Mouse (Mus musculus) hindbrain, embryonic 12.5 days (tissue): ENCODE measurements around the gene Osbpl10. TPM values are rescaled to one million over a fixed set of nuclear protein-coding genes. Genes with fewer than 3 reads are reported as not detected.
"Not testable (repeated sequence)": the region's sequence is repeated elsewhere in the genome, so short reads cannot be mapped to it uniquely, and the experiment has no call there.

Experiments used
- ATAC-seq: fragments of 200-750 bp; cut with Nextera tagmentation; 2 replicates; pipeline ENCODE4 v1.8.0; 2017; ENCODE audit warnings: moderate TSS enrichment; ENCODE audit not compliant: low FRiP score
- H3K27ac ChIP-seq: fragments of 300-500 bp; sonication (generic); 2 replicates; pipeline ENCODE4 v1.5.1; 2016; ENCODE audit warnings: mild to moderate bottlenecking
- H3K27me3 ChIP-seq: fragments of 300-500 bp; sonication (generic); 2 replicates; pipeline ENCODE4 v1.6.1; 2016; ENCODE audit warnings: mild to moderate bottlenecking
- H3K36me3 ChIP-seq: fragments of 300-500 bp; sonication (generic); 2 replicates; pipeline ENCODE4 v1.6.1; 2016; ENCODE audit warnings: mild to moderate bottlenecking
- H3K4me1 ChIP-seq: fragments of 300-500 bp; sonication (generic); 2 replicates; pipeline ENCODE4 v1.6.1; 2016
- H3K4me2 ChIP-seq: fragments of 300-500 bp; sonication (generic); replicated peaks from 2 replicates; pipeline ENCODE4 v1.6.1; 2016; ENCODE audit warnings: mild to moderate bottlenecking
- H3K4me3 ChIP-seq: fragments of 300-500 bp; sonication (generic); 2 replicates; pipeline ENCODE4 v1.5.1; 2016; ENCODE audit warnings: mild to moderate bottlenecking
- H3K9ac ChIP-seq: fragments of 300-500 bp; sonication (generic); 2 replicates; pipeline ENCODE4 v1.6.1; 2016; ENCODE audit warnings: mild to moderate bottlenecking, moderate library complexity
- H3K9me3 ChIP-seq: fragments of 300-500 bp; sonication (generic); replicated peaks from 2 replicates; pipeline ENCODE4 v1.6.1; 2016; ENCODE audit warnings: mild to moderate bottlenecking
- WGBS: fragments of 180-500 bp; shearing (Covaris S2); methylation state at CpG from one replicate; pipeline ENCODE4 v1.1.7; 2016; 5-methylcytosine and 5-hydroxymethylcytosine counted together
- polyA plus RNA-seq: library from polyadenylated mRNA; unstranded; fragments of >200 nt; fragmentation: Nextera tagmentation; extraction: Ambion mirVana; gene quantifications from 2 replicates; pipeline ENCODE4 v1.2.1, GENCODE M21; 2016

Osbpl10 gene
- polyA plus RNA-seq, 1 experiment from 2014 or later: 3.3 TPM

- WGBS: 93% methylated on average over 11 of the region's 11 CpGs
- Histone ChIP-seq H3K9ac (no peak overlapping the region), H3K4me2 (no peak overlapping the region), H3K27ac (no peak overlapping the region), H3K4me1 (no peaks in the 10 kb centered on the region), H3K36me3 (no peaks in the 10 kb centered on the region), H3K9me3 (no peaks in the 10 kb centered on the region), H3K27me3 (no peaks in the 10 kb centered on the region), H3K4me3 (no peak overlapping the region)
- no peak for ATAC-seq
Measured at GRCm38 (mm10) chr9:114955340-114955739, 23.0 kb upstream of the Osbpl10 start.

- no peaks in the 10 kb centered on the region for H3K4me1 ChIP-seq
- no peak overlapping the region for H3K9ac ChIP-seq
- WGBS: 43% methylated on average over 5 of the region's 5 CpGs
- ATAC-seq: 0 out of 2 replicates have a peak, but pooled peaks have one; percentile 54
- no peak overlapping the region for H3K4me2 ChIP-seq
- H3K4me3 ChIP-seq: no peak overlapping the region
- no peaks in the 10 kb centered on the region for H3K9me3 ChIP-seq
- no peaks in the 10 kb centered on the region for H3K27me3 ChIP-seq
- H3K36me3 ChIP-seq: no peaks in the 10 kb centered on the region
- H3K27ac ChIP-seq: no peak overlapping the region
Measured at GRCm38 (mm10) chr9:114956945-114957344, 21.4 kb upstream of the Osbpl10 start.

GRCm38 (mm10) chr9:114960043-114960789, 18.2 kb upstream of the Osbpl10 start:
- no peak overlapping the region for H3K4me2 ChIP-seq
- no peaks in the 10 kb centered on the region for H3K4me1 ChIP-seq
- no peak overlapping the region for H3K4me3 ChIP-seq
- no peaks in the 10 kb centered on the region for H3K27me3 ChIP-seq
- no peak overlapping the region for H3K9ac ChIP-seq
- H3K9me3 ChIP-seq: no peaks in the 10 kb centered on the region; the same call in 1 of the 2 replicates
- H3K27ac ChIP-seq: no peak overlapping the region
- H3K36me3 ChIP-seq: no peaks in the 10 kb centered on the region
- no peak for ATAC-seq
- WGBS: 81% methylated on average over 4 of the region's 4 CpGs

- H3K9ac ChIP-seq: no peak overlapping the region
- H3K4me2 ChIP-seq: no peak overlapping the region
- H3K4me1 ChIP-seq: no peaks in the 10 kb centered on the region
- no peaks in the 10 kb centered on the region for H3K36me3 ChIP-seq
- ATAC-seq: no peak
- 87% methylated on average over 6 of the region's 6 CpGs for WGBS
- no peaks in the 10 kb centered on the region; the same call in 1 of the 2 replicates for H3K9me3 ChIP-seq
- no peak overlapping the region for H3K27ac ChIP-seq
- H3K27me3 ChIP-seq: no peaks in the 10 kb centered on the region
- H3K4me3 ChIP-seq: no peak overlapping the region
Measured at GRCm38 (mm10) chr9:114960844-114961243, 17.5 kb upstream of the Osbpl10 start.

GRCm38 (mm10) chr9:114964093-114964492, 14.3 kb upstream of the Osbpl10 start:
- 63% methylated on average over 3 of the region's 3 CpGs for WGBS
- no peak overlapping the region for H3K4me2 ChIP-seq
- H3K36me3 ChIP-seq: no peaks in the 10 kb centered on the region
- no peak overlapping the region for H3K27ac ChIP-seq
- H3K4me3 ChIP-seq: no peak overlapping the region
- ATAC-seq: no peak
- H3K9ac ChIP-seq: no peak overlapping the region
- no peaks in the 10 kb centered on the region for H3K27me3 ChIP-seq
- no peaks in the 10 kb centered on the region; the same call in 1 of the 2 replicates for H3K9me3 ChIP-seq
- no peaks in the 10 kb centered on the region for H3K4me1 ChIP-seq

GRCm38 (mm10) chr9:114966286-114966685, 12.1 kb upstream of the Osbpl10 start:
- not testable (repeated sequence) for H3K36me3 ChIP-seq, H3K27ac ChIP-seq, H3K27me3 ChIP-seq, H3K9me3 ChIP-seq, H3K9ac ChIP-seq, ATAC-seq, H3K4me3 ChIP-seq, H3K4me2 ChIP-seq, H3K4me1 ChIP-seq
- 85% methylated on average over 7 of the region's 7 CpGs for WGBS

- peak overlapping the region; percentile 89 for H3K9ac ChIP-seq
- peaks cover 31% of the 10 kb centered on the region for H3K27me3 ChIP-seq
- H3K9me3 ChIP-seq: no peaks in the 10 kb centered on the region
- H3K36me3 ChIP-seq: no peaks in the 10 kb centered on the region
- WGBS: 9% methylated on average over 31 of the region's 31 CpGs
- peak overlapping the region; percentile 86 for H3K27ac ChIP-seq
- no peak; the same call in 1 of the 2 replicates for ATAC-seq
- peaks cover 15% of the 10 kb centered on the region for H3K4me1 ChIP-seq
- H3K4me3 ChIP-seq: peak overlapping the region; percentile 79
- H3K4me2 ChIP-seq: peak overlapping the region; percentile 91
Measured at GRCm38 (mm10) chr9:114977461-114978280, 698 bp upstream of the Osbpl10 start.

GRCm38 (mm10) chr9:114979969-114980368, 1.6 kb downstream of the Osbpl10 start:
- H3K36me3 ChIP-seq: no peaks in the 10 kb centered on the region
- H3K9ac ChIP-seq: no peak overlapping the region
- peaks cover 15% of the 10 kb centered on the region for H3K4me1 ChIP-seq
- H3K4me2 ChIP-seq: peak overlapping the region; percentile 91; the same call in 1 of the 2 replicates
- whole genome bisulfite sequencing: 78% methylated on average over 6 of the region's 6 CpGs
- H3K27ac ChIP-seq: no peak overlapping the region
- H3K9me3 ChIP-seq: no peaks in the 10 kb centered on the region
- no peak for ATAC-seq
- no peak overlapping the region for H3K4me3 ChIP-seq
- peaks cover 31% of the 10 kb centered on the region for H3K27me3 ChIP-seq

GRCm38 (mm10) chr9:114982689-114983360, 4.5 kb downstream of the Osbpl10 start, which contains the start of gene Rps27rt:
Rps27rt (minus strand) TSS chr9:114982739.
- Histone ChIP-seq H3K36me3 (no peaks in the 10 kb centered on the region), H3K4me2 (no peak within 1 kb of the TSS), H3K27ac (no peak within 1 kb of the TSS), H3K9me3 (no peaks in the 10 kb centered on the region), H3K4me3 (no peak within 1 kb of the TSS), H3K4me1 (peaks cover 11% of the 10 kb centered on the region), H3K27me3 (peaks cover 15% of the 10 kb centered on the region), H3K9ac (no peak within 1 kb of the TSS)
- 88% methylated on average over 16 of the region's 16 CpGs for WGBS
- ATAC-seq: no peak

- no peak overlapping the region for H3K27ac ChIP-seq
- H3K9ac ChIP-seq: no peak overlapping the region
- no peak overlapping the region for H3K4me2 ChIP-seq
- WGBS: 92% methylated on average over 5 of the region's 5 CpGs
- ATAC-seq: no peak
- 0 out of 2 replicates have a peak, but pooled peaks cover 6% of the 10 kb centered on the region for H3K4me1 ChIP-seq
- H3K4me3 ChIP-seq: no peak overlapping the region
- H3K9me3 ChIP-seq: no peaks in the 10 kb centered on the region
- no peaks in the 10 kb centered on the region for H3K36me3 ChIP-seq
- H3K27me3 ChIP-seq: no peaks in the 10 kb centered on the region; the same call in 1 of the 2 replicates
Measured at GRCm38 (mm10) chr9:114985741-114986140, 7.4 kb downstream of the Osbpl10 start.

GRCm38 (mm10) chr9:114986361-114986760, 8.0 kb downstream of the Osbpl10 start:
- WGBS: 88% methylated on average over 5 of the region's 5 CpGs

GRCm38 (mm10) chr9:114988029-114988428, 9.7 kb downstream of the Osbpl10 start:
- H3K4me2 ChIP-seq: no peak overlapping the region
- no peak for ATAC-seq
- no peak overlapping the region for H3K4me3 ChIP-seq

More at GRCm38 (mm10) chr9:114986361-114986760, 8.0 kb downstream of the Osbpl10 start:
- Histone ChIP-seq H3K36me3 (no peaks in the 10 kb centered on the region), H3K27me3 (no peaks in the 10 kb centered on the region), H3K27ac (no peak overlapping the region), H3K4me2 (no peak overlapping the region), H3K4me3 (no peak overlapping the region), H3K4me1 (0 out of 2 replicates have a peak, but pooled peaks cover 6% of the 10 kb centered on the region), H3K9me3 (no peaks in the 10 kb centered on the region), H3K9ac (no peak overlapping the region)
- no peak for ATAC-seq

More at GRCm38 (mm10) chr9:114988029-114988428, 9.7 kb downstream of the Osbpl10 start:
- Histone ChIP-seq H3K9ac (no peak overlapping the region), H3K27me3 (no peaks in the 10 kb centered on the region), H3K4me1 (0 out of 2 replicates have a peak, but pooled peaks cover 6% of the 10 kb centered on the region), H3K36me3 (no peaks in the 10 kb centered on the region), H3K9me3 (peaks cover 5% of the 10 kb centered on the region; the same call in 1 of the 2 replicates), H3K27ac (no peak overlapping the region)
- WGBS: 95% methylated on average over 3 of the region's 3 CpGs
